Mouse (Mus musculus): Measurements from ENCODE around the gene Zfp263.
A peak's percentile ranks its signal among the peaks of the same experiment; 100 is the strongest.

Gene Zfp263

GRCm38 (mm10) chr16:3743503-3744185 lies at the start of gene Zfp263:
Gene Zfp263, plus strand, starts transcription at chr16:3744093.
- DNase-seq (ENCODE audit: low spot score) = peak; percentile 87

DNA sequence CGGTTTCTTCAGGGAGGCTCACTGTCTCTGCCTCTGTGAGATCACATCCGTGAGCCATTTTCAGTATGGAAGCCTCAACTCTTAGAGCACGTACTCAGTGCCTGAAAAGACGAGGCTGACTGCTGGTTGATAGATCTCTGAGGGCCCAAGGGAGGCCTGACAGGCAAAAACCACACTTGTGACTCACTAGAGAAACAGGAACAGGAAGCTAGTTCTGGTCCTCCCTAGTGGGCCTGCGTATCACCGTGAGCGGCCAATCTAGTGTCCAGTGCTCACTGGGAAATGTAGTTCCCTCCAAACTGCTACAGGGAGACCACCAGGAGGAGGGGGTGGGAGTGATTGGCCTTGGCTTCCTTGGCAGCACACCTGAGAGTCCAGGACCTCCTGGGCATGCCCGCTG lies 44.6 kb upstream of the Zfp263 start:
- DNase-seq (ENCODE audit: low spot score) = no peak

- no peak for DNase-seq (ENCODE audit: low spot score)
These were observed 43.0 kb upstream of the Zfp263 start for GRCm38 (mm10) chr16:3700893-3701292.

DNA sequence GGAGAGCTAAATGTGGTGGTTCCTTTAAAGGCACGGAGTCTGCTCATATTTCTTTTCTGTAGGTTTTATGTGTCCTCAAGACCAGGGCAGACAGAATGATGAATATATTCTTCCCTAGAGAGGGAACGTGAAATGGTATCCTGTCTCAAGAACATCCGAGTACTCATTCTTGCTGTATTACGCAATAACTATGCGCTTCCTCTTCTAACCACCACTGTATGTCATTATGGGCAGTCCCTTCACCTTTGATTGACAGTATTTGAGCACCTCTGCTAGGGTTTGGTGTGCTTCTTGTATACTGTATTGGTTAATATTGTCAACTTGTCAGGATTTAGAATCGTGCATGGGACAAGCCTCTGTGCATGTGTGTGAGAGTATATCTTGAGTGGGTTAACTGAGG lies 37.2 kb upstream of the Zfp263 start:
- DNase-seq (ENCODE audit: low spot score) = no peak

GRCm38 (mm10) chr16:3714731-3715130 lies 29.2 kb upstream of the Zfp263 start:
- DNase-seq (ENCODE audit: low spot score) = no peak

- no peak for DNase-seq (ENCODE audit: low spot score)
These were observed 25.9 kb upstream of the Zfp263 start, which contains the start of gene Mefv for GRCm38 (mm10) chr16:3717980-3718379. Gene Mefv, minus strand, starts transcription at chr16:3718097.

DNA sequence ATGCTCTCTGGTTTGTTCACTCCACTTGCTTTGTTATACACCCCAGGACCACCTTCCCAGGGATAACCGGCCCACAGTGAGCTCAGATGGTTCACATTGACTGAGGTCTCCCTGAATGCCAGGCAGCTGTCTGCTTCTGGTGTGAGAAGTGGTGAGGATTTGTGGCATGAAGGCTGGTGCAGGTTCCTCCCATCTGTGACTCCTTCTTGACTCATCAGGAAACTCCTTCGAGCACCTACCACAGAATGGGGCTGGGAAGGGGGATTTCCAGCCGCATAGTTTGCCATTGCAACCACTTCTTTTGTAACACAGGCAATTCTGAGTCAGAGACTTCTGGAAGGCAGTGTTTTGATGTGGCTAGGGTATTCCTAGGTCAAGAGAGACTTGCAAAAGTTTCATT lies 20.7 kb upstream of the Zfp263 start:
- DNase-seq (ENCODE audit: low spot score) = no peak

- no peak for DNase-seq (ENCODE audit: low spot score)
These were observed 15.7 kb upstream of the Zfp263 start for GRCm38 (mm10) chr16:3727980-3728720.

DNA sequence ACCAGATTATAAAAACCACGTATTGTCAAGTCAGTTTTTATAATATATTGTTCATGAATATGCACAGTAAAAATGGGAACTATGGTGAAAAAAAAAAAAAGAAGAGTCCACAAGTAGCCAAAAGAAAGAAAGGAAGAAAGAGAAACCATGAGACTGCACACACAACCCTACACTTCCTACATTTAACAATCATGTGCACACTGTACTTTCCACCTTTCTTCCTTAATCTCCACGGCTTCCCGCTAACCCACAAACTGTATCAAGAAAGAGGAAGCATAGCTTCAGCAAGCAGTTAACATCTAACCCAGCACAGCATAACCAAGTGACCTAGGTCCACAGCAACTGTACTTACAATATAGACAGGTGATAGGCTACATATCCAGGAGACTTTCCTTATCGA lies 11.3 kb upstream of the Zfp263 start:
- no peak for DNase-seq (ENCODE audit: low spot score)

DNA sequence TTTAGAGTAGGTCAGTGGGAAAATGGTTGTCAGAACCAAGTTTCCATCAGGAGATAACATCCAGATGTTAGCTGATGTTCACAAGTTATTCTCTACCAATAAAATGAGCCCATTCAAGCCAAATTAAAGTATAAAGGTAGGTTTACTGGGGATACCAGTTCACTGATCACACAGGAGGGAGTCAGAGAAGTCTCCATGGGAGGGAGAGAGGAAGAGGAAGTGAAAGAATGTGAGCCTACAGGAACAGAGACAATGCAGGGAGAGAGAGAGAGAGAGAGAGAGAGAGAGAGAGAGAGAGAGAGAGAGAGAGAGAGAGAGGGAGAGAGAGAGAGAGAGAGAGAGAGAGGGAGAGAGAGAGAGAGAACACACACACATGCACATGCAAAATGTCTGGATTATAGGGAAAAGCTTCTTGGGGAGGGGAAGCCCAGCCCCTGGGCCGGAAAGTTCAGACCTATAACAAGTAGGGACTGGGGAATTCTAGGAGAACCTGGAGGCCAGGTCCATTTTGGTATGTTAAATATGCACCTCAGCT lies 10.6 kb upstream of the Zfp263 start:
- DNase-seq (ENCODE audit: low spot score) = no peak

DNA sequence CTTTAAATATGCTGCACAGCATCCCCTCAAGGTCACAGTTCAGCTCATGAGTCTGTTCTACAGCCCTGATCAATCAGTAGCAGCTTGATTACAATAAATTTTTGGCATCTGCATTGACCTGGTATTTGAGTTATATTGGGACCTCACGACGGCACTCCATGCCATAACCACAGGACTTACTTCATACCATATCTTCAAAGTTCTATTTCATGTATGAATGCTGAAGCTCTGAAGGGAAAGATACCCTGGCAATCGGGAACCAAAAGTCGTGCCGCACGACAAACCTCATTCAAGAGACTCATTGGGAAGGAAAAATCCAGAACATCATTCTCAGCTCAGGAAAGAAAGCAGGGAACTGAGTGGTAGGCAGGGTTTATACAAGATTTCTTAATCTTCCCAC lies 1.4 kb upstream of the Zfp263 start:
- no peak for DNase-seq (ENCODE audit: low spot score)

- DNase-seq (ENCODE audit: low spot score) = no peak
These were observed 350 bp downstream of the Zfp263 start for GRCm38 (mm10) chr16:3744186-3744700.

GRCm38 (mm10) chr16:3745656-3746055 lies 1.8 kb downstream of the Zfp263 start:
- DNase-seq (ENCODE audit: low spot score) = no peak

DNA sequence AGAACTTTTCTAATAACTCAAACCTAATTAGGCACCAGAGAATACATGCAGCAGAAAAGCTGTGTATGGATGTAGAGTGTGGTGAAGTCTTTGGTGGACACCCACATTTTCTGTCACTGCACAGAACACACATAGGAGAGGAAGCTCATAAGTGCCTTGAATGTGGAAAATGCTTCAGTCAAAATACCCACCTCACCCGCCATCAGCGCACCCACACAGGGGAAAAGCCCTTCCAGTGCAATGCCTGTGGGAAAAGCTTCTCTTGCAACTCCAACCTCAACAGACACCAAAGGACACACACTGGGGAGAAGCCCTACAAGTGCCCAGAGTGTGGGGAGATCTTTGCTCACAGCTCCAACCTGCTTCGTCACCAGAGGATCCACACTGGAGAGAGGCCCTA lies 5.1 kb downstream of the Zfp263 start:
- DNase-seq (ENCODE audit: low spot score) = no peak

DNA sequence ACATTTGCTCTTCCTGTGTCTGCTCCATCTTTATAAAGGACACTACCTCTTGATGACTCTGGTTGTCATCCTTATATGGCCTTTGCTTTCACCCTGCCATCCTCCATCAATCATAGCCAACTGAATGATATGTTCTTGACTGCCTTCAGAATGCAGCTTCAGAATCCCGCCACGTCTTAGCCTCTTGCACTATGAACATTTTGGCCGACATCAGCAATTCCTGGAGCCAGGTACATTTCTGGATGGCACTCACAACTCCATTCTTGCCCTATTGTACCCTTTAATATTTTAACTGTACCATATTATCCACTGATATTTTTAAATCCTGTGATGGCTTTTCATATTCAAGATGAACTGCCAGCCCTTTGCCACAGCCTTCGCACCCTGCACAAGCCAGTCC lies 27.7 kb downstream of the Zfp263 start:
- DNase-seq (ENCODE audit: low spot score) = no peak

GRCm38 (mm10) chr16:3776365-3776764 lies 32.5 kb downstream of the Zfp263 start:
- DNase-seq (ENCODE audit: low spot score) = no peak

DNA sequence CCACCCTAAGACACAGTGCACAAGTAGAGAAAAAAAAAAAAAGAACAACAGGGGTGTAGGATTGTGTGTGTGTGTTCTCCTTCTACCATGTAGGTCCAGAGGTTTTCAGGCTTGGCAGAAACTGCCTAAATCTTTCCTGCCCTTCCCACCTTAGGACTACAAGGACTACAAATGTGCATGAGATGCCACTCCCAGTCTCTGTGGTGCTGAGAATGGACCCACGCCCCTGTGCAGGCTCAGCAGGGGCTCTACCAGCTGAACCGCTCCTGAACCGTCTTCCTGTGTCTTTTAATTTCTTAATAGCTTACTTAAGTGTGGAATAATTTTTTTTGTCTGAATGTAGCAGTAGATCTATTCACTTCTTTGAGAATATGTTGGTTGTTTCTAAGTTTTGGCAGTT lies 34.1 kb downstream of the Zfp263 start:
- no peak for DNase-seq (ENCODE audit: low spot score)

GRCm38 (mm10) chr16:3781237-3781636 lies 37.3 kb downstream of the Zfp263 start:
- no peak for DNase-seq (ENCODE audit: low spot score)

- DNase-seq (ENCODE audit: low spot score) = no peak
These were observed 44.5 kb downstream of the Zfp263 start for GRCm38 (mm10) chr16:3788394-3788793.
